Mouse (Mus musculus): ENCODE measurements around the gene Daam1.
"Not testable (repeated sequence)": the region's sequence is repeated elsewhere in the genome, so short reads cannot be mapped to it uniquely, and the experiment has no call there.

DNA sequence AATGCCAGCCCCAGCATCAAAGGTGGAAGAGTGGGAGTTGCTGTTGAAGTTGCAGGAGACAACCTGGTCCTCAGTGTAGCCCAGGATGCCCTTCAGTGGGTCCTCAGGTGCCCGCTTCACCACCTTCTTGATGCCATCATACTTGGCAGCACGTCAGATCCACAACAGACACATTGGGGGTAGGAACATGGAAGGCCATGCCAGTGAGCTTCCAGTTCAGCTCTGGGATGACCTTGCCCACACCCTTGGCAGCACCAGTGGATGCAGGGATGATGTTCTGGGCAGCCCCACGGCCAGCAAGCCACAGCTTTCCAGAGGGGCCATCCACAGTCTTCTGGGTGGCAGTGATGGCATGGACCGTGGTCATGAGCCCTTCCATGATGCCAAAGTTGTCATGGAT is 15.5 kb downstream of the Daam1 start:
- not testable (repeated sequence) for TF ChIP-seq CTCF, EP300 (IDR thresholded peaks at IDR 0.05)

All from lung, postnatal 0 days (tissue).